Mouse (Mus musculus) C2C12 (cell line): ENCODE measurements at regions not wholly inside any gene's neighbourhood (a gene's known extent, or its start where the extent isn't known, plus 50 kb on each side); places are given as distances from the start of the nearest gene placed in this dataset.

ENCODE experiments used
- H3K27me3 ChIP-seq: one replicate; pipeline ENCODE4 v1.6.1; 2011; ENCODE audit not compliant: control insufficient read depth, insufficient read depth, insufficient read length
- H3K36me3 ChIP-seq: one replicate; pipeline ENCODE4 v1.6.1; 2011; ENCODE audit not compliant: control insufficient read depth, insufficient read depth
- H3K4me3 ChIP-seq: one replicate; pipeline ENCODE4 v1.5.1; 2011; ENCODE audit warnings: mild to moderate bottlenecking, control low read depth; ENCODE audit not compliant: poor library complexity, insufficient read depth, severe bottlenecking
- H3K79me2 ChIP-seq: one replicate; pipeline ENCODE4 v1.6.1; 2011; ENCODE audit not compliant: control insufficient read depth, insufficient read depth
- H3K79me3 ChIP-seq: one replicate; pipeline ENCODE4 v1.6.1; 2011; ENCODE audit warnings: low read depth, control low read depth
- H3ac ChIP-seq: one replicate; pipeline ENCODE3; 2011; ENCODE audit warnings: low read depth; ENCODE audit not compliant: control insufficient read depth, insufficient read length
- CEBPB ChIP-seq: IDR thresholded peaks from one replicate; pipeline ENCODE4 v1.6.1; 2011; ENCODE audit warnings: low read depth, mild to moderate bottlenecking, control low read depth, moderate library complexity
- CTCF ChIP-seq: IDR thresholded peaks from one replicate; pipeline ENCODE4 v1.5.1; 2011; ENCODE audit not compliant: control insufficient read depth, insufficient read depth, insufficient read length
- FOSL1 ChIP-seq: IDR thresholded peaks from one replicate; pipeline ENCODE4 v1.8.0; 2011; ENCODE audit warnings: mild to moderate bottlenecking, low read length; ENCODE audit not compliant: poor library complexity, insufficient read depth, severe bottlenecking
- MAX ChIP-seq: IDR thresholded peaks from one replicate; pipeline ENCODE4 v1.6.1; 2011; ENCODE audit warnings: mild to moderate bottlenecking, control low read depth
- MYOD1 ChIP-seq: IDR thresholded peaks from one replicate; pipeline ENCODE4 v1.6.1; 2011; ENCODE audit warnings: low read depth; ENCODE audit not compliant: control insufficient read depth, insufficient read length
- MYOG ChIP-seq: IDR thresholded peaks from one replicate; pipeline ENCODE4 v1.6.1; 2011; ENCODE audit not compliant: control insufficient read depth, insufficient read length; ENCODE audit errors: extremely low read depth
- USF1 ChIP-seq: IDR thresholded peaks from one replicate; pipeline ENCODE4 v1.6.1; 2011; ENCODE audit warnings: low read depth, mild to moderate bottlenecking, control low read depth, moderate library complexity

GRCm38 (mm10) chr15:61100807-61101206, 178.0 kb upstream of the A1bg start:
- H3ac ChIP-seq, result no peak overlapping the region
- H3K79me3 ChIP-seq, result no peaks in the 10 kb centered on the region
- H3K79me2 ChIP-seq, result no peaks in the 10 kb centered on the region
- TF ChIP-seq USF1 (no peak), CTCF (no peak), MYOD1 (no peak), FOSL1 (no peak), MYOG (no peak), MAX (no peak), CEBPB (no peak)
- no peaks in the 10 kb centered on the region for H3K27me3 ChIP-seq
- H3K36me3 ChIP-seq, result no peaks in the 10 kb centered on the region
- H3K4me3 ChIP-seq, result no peak overlapping the region

GRCm38 (mm10) chr15:61098968-61099367, 176.2 kb upstream of the A1bg start:
- no peaks in the 10 kb centered on the region for H3K79me3 ChIP-seq
- H3ac ChIP-seq, result no peak overlapping the region
- TF ChIP-seq CTCF (no peak), CEBPB (no peak), MYOD1 (no peak), FOSL1 (no peak), MYOG (no peak), USF1 (no peak)
- no peaks in the 10 kb centered on the region for H3K27me3 ChIP-seq
- H3K4me3 ChIP-seq, result no peak overlapping the region
- H3K36me3 ChIP-seq, result no peaks in the 10 kb centered on the region
- H3K79me2 ChIP-seq, result no peaks in the 10 kb centered on the region

- H3K4me3 ChIP-seq, result no peak overlapping the region
- no peak overlapping the region for H3ac ChIP-seq
- no peaks in the 10 kb centered on the region for H3K79me2 ChIP-seq
- TF ChIP-seq FOSL1, result no peak
- TF ChIP-seq CTCF, result no peak
- TF ChIP-seq MYOG, result no peak
- no peak for TF ChIP-seq USF1
- no peaks in the 10 kb centered on the region for H3K36me3 ChIP-seq
- H3K79me3 ChIP-seq, result no peaks in the 10 kb centered on the region
- H3K27me3 ChIP-seq, result no peaks in the 10 kb centered on the region
Measured at GRCm38 (mm10) chr15:61098519-61098918, 175.7 kb upstream of the A1bg start.

GRCm38 (mm10) chr15:61096021-61096781, 173.4 kb upstream of the A1bg start:
- no peaks in the 10 kb centered on the region for H3K27me3 ChIP-seq
- no peak for TF ChIP-seq MYOG
- no peak for TF ChIP-seq CEBPB
- no peak for TF ChIP-seq FOSL1
- no peak for TF ChIP-seq MYOD1
- TF ChIP-seq CTCF, result no peak
- no peak for TF ChIP-seq MAX
- TF ChIP-seq USF1, result no peak
- no peaks in the 10 kb centered on the region for H3K79me3 ChIP-seq
- no peaks in the 10 kb centered on the region for H3K79me2 ChIP-seq
- H3K4me3 ChIP-seq, result no peak overlapping the region
- H3K36me3 ChIP-seq, result no peaks in the 10 kb centered on the region
- H3ac ChIP-seq, result no peak overlapping the region

GRCm38 (mm10) chr15:61055017-61055609, 132.3 kb upstream of the A1bg start:
- Histone ChIP-seq H3K27me3 (no peaks in the 10 kb centered on the region), H3K79me3 (no peaks in the 10 kb centered on the region), H3K4me3 (no peak overlapping the region), H3K79me2 (no peaks in the 10 kb centered on the region), H3K36me3 (no peaks in the 10 kb centered on the region), H3ac (no peak overlapping the region)
- TF ChIP-seq MYOD1 (no peak), MYOG (no peak), USF1 (no peak), MAX (no peak)

GRCm38 (mm10) chr15:61051363-61051762, 128.6 kb upstream of the A1bg start:
- H3K79me3 ChIP-seq, result no peaks in the 10 kb centered on the region
- no peak overlapping the region for H3ac ChIP-seq
- TF ChIP-seq CTCF (no peak), CEBPB (no peak)
- no peaks in the 10 kb centered on the region for H3K79me2 ChIP-seq
- H3K36me3 ChIP-seq, result no peaks in the 10 kb centered on the region
- H3K4me3 ChIP-seq, result no peak overlapping the region
- no peaks in the 10 kb centered on the region for H3K27me3 ChIP-seq
